Mouse (Mus musculus) layer of hippocampus, adult 9-10 months (tissue): Measurements from ENCODE around the gene Lbh.

Experiments used
- DNase-seq: peaks from one replicate; pipeline ENCODE4 v3.0.0; 2022; ENCODE audit warnings: low spot score

Gene Lbh

GRCm38 (mm10) chr17:72939569-72939899, 21.4 kb downstream of the Lbh start:
- no peak for DNase-seq

GRCm38 (mm10) chr17:72944368-72944767, 26.3 kb downstream of the Lbh start:
- DNase-seq: no peak

GRCm38 (mm10) chr17:72947111-72947859, 29.2 kb downstream of the Lbh start:
- no peak for DNase-seq

- DNase-seq: no peak
These were observed 30.0 kb downstream of the Lbh start for GRCm38 (mm10) chr17:72948119-72948518.

- no peak for DNase-seq
These were observed 31.2 kb downstream of the Lbh start for GRCm38 (mm10) chr17:72949247-72949701.

- no peak for DNase-seq
These were observed 33.2 kb downstream of the Lbh start for GRCm38 (mm10) chr17:72951331-72951730.

GRCm38 (mm10) chr17:72953811-72954685, 35.9 kb downstream of the Lbh start:
- no peak for DNase-seq

GRCm38 (mm10) chr17:72955534-72955933, 37.4 kb downstream of the Lbh start:
- no peak for DNase-seq

- DNase-seq: no peak
These were observed 38.9 kb downstream of the Lbh start for GRCm38 (mm10) chr17:72957016-72957415.

GRCm38 (mm10) chr17:72958886-72959285, 40.8 kb downstream of the Lbh start:
- DNase-seq: no peak

GRCm38 (mm10) chr17:72959497-72960039, 41.5 kb downstream of the Lbh start:
- DNase-seq: no peak

- no peak for DNase-seq
These were observed 42.1 kb downstream of the Lbh start for GRCm38 (mm10) chr17:72960243-72960642.

- DNase-seq: no peak
These were observed 42.8 kb downstream of the Lbh start for GRCm38 (mm10) chr17:72960873-72961272.

GRCm38 (mm10) chr17:72961953-72962630, 44.0 kb downstream of the Lbh start:
- DNase-seq: no peak

- DNase-seq: no peak
These were observed 47.6 kb downstream of the Lbh start for GRCm38 (mm10) chr17:72965687-72966086.

- no peak for DNase-seq
These were observed 48.0 kb downstream of the Lbh start for GRCm38 (mm10) chr17:72966091-72966531.

GRCm38 (mm10) chr17:72966878-72967277, 48.8 kb downstream of the Lbh start:
- no peak for DNase-seq

- no peak for DNase-seq
These were observed 49.5 kb downstream of the Lbh start for GRCm38 (mm10) chr17:72967371-72968175.

GRCm38 (mm10) chr17:72968666-72969065, 50.6 kb downstream of the Lbh start:
- DNase-seq: no peak

- peak; percentile 61 for DNase-seq
These were observed 52.6 kb downstream of the Lbh start for GRCm38 (mm10) chr17:72970631-72971161.

GRCm38 (mm10) chr17:72973041-72973440, 54.9 kb downstream of the Lbh start:
- no peak for DNase-seq
